Mouse (Mus musculus) forebrain, embryonic 10.5 days (tissue): ENCODE measurements at regions not wholly inside any gene's neighbourhood (a gene's known extent, or its start where the extent isn't known, plus 50 kb on each side); places are given as distances from the start of the nearest gene placed in this dataset.

ENCODE experiments used
- DNase-seq: peaks from one replicate; pipeline ENCODE4 v3.0.0-alpha.2; 2017; ENCODE audit warnings: low spot score; ENCODE audit errors: extremely low spot score
- H3K27ac ChIP-seq: fragments of 300-500 bp; sonication (generic); 2 replicates; pipeline ENCODE4 v1.5.1; 2016; ENCODE audit warnings: mild to moderate bottlenecking
- H3K27me3 ChIP-seq: fragments of 300-500 bp; sonication (generic); 2 replicates; pipeline ENCODE4 v1.6.1; 2016; ENCODE audit warnings: mild to moderate bottlenecking; ENCODE audit not compliant: poor library complexity, severe bottlenecking
- H3K36me3 ChIP-seq: fragments of 300-500 bp; sonication (generic); replicated peaks from 2 replicates; pipeline ENCODE4 v1.6.1; 2016; ENCODE audit warnings: mild to moderate bottlenecking, moderate library complexity
- H3K4me1 ChIP-seq: fragments of 300-500 bp; sonication (generic); 2 replicates; pipeline ENCODE4 v1.6.1; 2016
- H3K4me3 ChIP-seq: fragments of 300-500 bp; sonication (generic); 2 replicates; pipeline ENCODE4 v1.5.1; 2016; ENCODE audit warnings: mild to moderate bottlenecking, moderate library complexity
- H3K9me3 ChIP-seq: fragments of 300-500 bp; sonication (generic); 2 replicates; pipeline ENCODE4 v1.6.1; 2016; ENCODE audit warnings: mild to moderate bottlenecking, moderate library complexity
- WGBS: fragments of 180-500 bp; shearing (Covaris S2); methylation state at CpG from one replicate; pipeline ENCODE4 v1.1.7; 2016; 5-methylcytosine and 5-hydroxymethylcytosine counted together

- Histone ChIP-seq H3K27ac (no peak overlapping the region), H3K4me1 (peaks cover 50% of the 10 kb centered on the region), H3K36me3 (no peaks in the 10 kb centered on the region), H3K27me3 (peaks cover 54% of the 10 kb centered on the region), H3K4me3 (no peak overlapping the region), H3K9me3 (peaks cover 12% of the 10 kb centered on the region)
- no peak for DNase-seq
- WGBS, result 83% methylated on average over 4 of the region's 4 CpGs
These were observed 108.8 kb upstream of the Tle3 start for GRCm38 (mm10) chr9:61263335-61263734.

GRCm38 (mm10) chr9:61265466-61265865 lies 106.7 kb upstream of the Tle3 start:
- no peak overlapping the region for H3K4me3 ChIP-seq
- H3K4me1 ChIP-seq, result peaks cover 31% of the 10 kb centered on the region
- peaks cover 12% of the 10 kb centered on the region for H3K9me3 ChIP-seq
- no peak overlapping the region for H3K27ac ChIP-seq
- WGBS, result 90% methylated on average over 5 of the region's 5 CpGs
- no peak for DNase-seq
- no peaks in the 10 kb centered on the region for H3K36me3 ChIP-seq
- peaks cover 56% of the 10 kb centered on the region for H3K27me3 ChIP-seq

GRCm38 (mm10) chr9:61266992-61267391 lies 105.2 kb upstream of the Tle3 start:
- Histone ChIP-seq H3K9me3 (peaks cover 12% of the 10 kb centered on the region), H3K27ac (no peak overlapping the region), H3K4me1 (peaks cover 16% of the 10 kb centered on the region), H3K27me3 (peaks cover 56% of the 10 kb centered on the region), H3K4me3 (no peak overlapping the region), H3K36me3 (no peaks in the 10 kb centered on the region)
- no peak for DNase-seq
- 78% methylated on average over 6 of the region's 6 CpGs for WGBS

GRCm38 (mm10) chr9:61267541-61267940 lies 104.6 kb upstream of the Tle3 start:
- H3K27me3 ChIP-seq, result peaks cover 56% of the 10 kb centered on the region
- peaks cover 12% of the 10 kb centered on the region for H3K9me3 ChIP-seq
- H3K27ac ChIP-seq, result no peak overlapping the region
- no peak for DNase-seq
- WGBS, result 70% methylated on average over 4 of the region's 4 CpGs
- no peak overlapping the region for H3K4me3 ChIP-seq
- peaks cover 15% of the 10 kb centered on the region for H3K4me1 ChIP-seq
- no peaks in the 10 kb centered on the region for H3K36me3 ChIP-seq

GRCm38 (mm10) chr9:61268162-61268561 lies 104.0 kb upstream of the Tle3 start:
- H3K9me3 ChIP-seq, result peaks cover 12% of the 10 kb centered on the region
- 88% methylated on average over 2 of the region's 2 CpGs for WGBS
- DNase-seq, result no peak
- H3K4me1 ChIP-seq, result peaks cover 16% of the 10 kb centered on the region
- H3K27ac ChIP-seq, result no peak overlapping the region
- H3K36me3 ChIP-seq, result no peaks in the 10 kb centered on the region
- peaks cover 58% of the 10 kb centered on the region for H3K27me3 ChIP-seq
- H3K4me3 ChIP-seq, result no peak overlapping the region

GRCm38 (mm10) chr9:61268681-61269080 lies 103.5 kb upstream of the Tle3 start:
- WGBS, result 78% methylated on average over 2 of the region's 2 CpGs
- Histone ChIP-seq H3K4me1 (peaks cover 16% of the 10 kb centered on the region), H3K4me3 (no peak overlapping the region), H3K27ac (no peak overlapping the region), H3K9me3 (peaks cover 12% of the 10 kb centered on the region), H3K27me3 (peaks cover 58% of the 10 kb centered on the region), H3K36me3 (no peaks in the 10 kb centered on the region)
- no peak for DNase-seq

- peaks cover 60% of the 10 kb centered on the region for H3K27me3 ChIP-seq
- H3K36me3 ChIP-seq, result no peaks in the 10 kb centered on the region
- peaks cover 16% of the 10 kb centered on the region for H3K4me1 ChIP-seq
- 90% methylated on average over 5 of the region's 5 CpGs for WGBS
- no peak for DNase-seq
- no peak overlapping the region for H3K27ac ChIP-seq
- peaks cover 12% of the 10 kb centered on the region for H3K9me3 ChIP-seq
- no peak overlapping the region for H3K4me3 ChIP-seq
These were observed 102.9 kb upstream of the Tle3 start for GRCm38 (mm10) chr9:61269151-61269870.

GRCm38 (mm10) chr9:61271243-61271642 lies 100.9 kb upstream of the Tle3 start:
- no peak overlapping the region for H3K27ac ChIP-seq
- no peak overlapping the region for H3K4me3 ChIP-seq
- H3K27me3 ChIP-seq, result peaks cover 73% of the 10 kb centered on the region
- peaks cover 16% of the 10 kb centered on the region for H3K4me1 ChIP-seq
- WGBS, result 81% methylated on average over 1 of the region's 1 CpGs
- no peak for DNase-seq
- H3K36me3 ChIP-seq, result no peaks in the 10 kb centered on the region
- H3K9me3 ChIP-seq, result no peaks in the 10 kb centered on the region

GRCm38 (mm10) chr9:61271769-61272352 lies 100.3 kb upstream of the Tle3 start:
- WGBS, result 75% methylated on average over 5 of the region's 5 CpGs

GRCm38 (mm10) chr9:61274020-61274419 lies 98.1 kb upstream of the Tle3 start:
- Histone ChIP-seq H3K4me1 (peaks cover 22% of the 10 kb centered on the region), H3K27me3 (peaks cover 83% of the 10 kb centered on the region), H3K4me3 (no peak overlapping the region), H3K27ac (no peak overlapping the region), H3K36me3 (no peaks in the 10 kb centered on the region), H3K9me3 (no peaks in the 10 kb centered on the region)
- no peak for DNase-seq
- 83% methylated on average over 9 of the region's 9 CpGs for WGBS

More at GRCm38 (mm10) chr9:61271769-61272352, 100.3 kb upstream of the Tle3 start:
- no peak for DNase-seq
- Histone ChIP-seq H3K27ac (no peak overlapping the region), H3K36me3 (no peaks in the 10 kb centered on the region), H3K4me1 (peaks cover 14% of the 10 kb centered on the region), H3K9me3 (no peaks in the 10 kb centered on the region), H3K4me3 (no peak overlapping the region), H3K27me3 (peaks cover 80% of the 10 kb centered on the region)

GRCm38 (mm10) chr9:61277369-61278215 lies 94.6 kb upstream of the Tle3 start:
- peaks cover 49% of the 10 kb centered on the region for H3K4me1 ChIP-seq
- no peaks in the 10 kb centered on the region for H3K9me3 ChIP-seq
- peak; percentile 49 for DNase-seq
- no peaks in the 10 kb centered on the region for H3K36me3 ChIP-seq
- H3K27ac ChIP-seq, result peak overlapping the region; percentile 26; the same call in 1 of the 2 replicates
- peaks cover 86% of the 10 kb centered on the region for H3K27me3 ChIP-seq
- peak overlapping the region; percentile 35 for H3K4me3 ChIP-seq
- 9% methylated on average over 21 of the region's 21 CpGs for WGBS

GRCm38 (mm10) chr9:61278216-61278758 lies 93.9 kb upstream of the Tle3 start:
- DNase-seq, result no peak
- WGBS, result 15% methylated on average over 12 of the region's 12 CpGs
- Histone ChIP-seq H3K9me3 (no peaks in the 10 kb centered on the region), H3K4me3 (peak overlapping the region; percentile 35), H3K27ac (peak overlapping the region; percentile 75; the same call in 1 of the 2 replicates), H3K4me1 (peaks cover 55% of the 10 kb centered on the region), H3K36me3 (no peaks in the 10 kb centered on the region), H3K27me3 (peaks cover 86% of the 10 kb centered on the region)
